Mouse (Mus musculus): ENCODE data around the gene Utrn.

Utrn gene

DNA sequence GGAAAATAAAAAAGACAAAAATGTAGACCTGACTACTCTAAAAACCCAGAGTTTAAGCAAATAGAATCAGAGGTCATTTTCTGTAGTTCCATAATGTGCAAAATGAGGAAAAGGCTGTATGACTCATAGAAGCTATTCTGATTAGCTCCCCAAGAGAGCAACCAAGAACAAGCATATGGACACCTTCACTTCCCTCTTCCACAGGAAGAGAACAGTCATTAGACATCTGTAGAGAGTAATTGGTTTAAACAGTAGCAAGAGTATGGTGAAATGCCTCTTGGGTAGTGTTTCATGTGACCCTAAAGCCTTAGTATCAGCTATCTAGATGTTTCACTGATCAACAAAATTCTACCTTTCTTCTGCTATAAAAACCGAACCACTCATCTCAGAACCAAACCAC, 133.5 kb downstream of the Utrn start:
- DNase-seq (ENCODE audit: low read depth, low spot score) = no peak

DNA sequence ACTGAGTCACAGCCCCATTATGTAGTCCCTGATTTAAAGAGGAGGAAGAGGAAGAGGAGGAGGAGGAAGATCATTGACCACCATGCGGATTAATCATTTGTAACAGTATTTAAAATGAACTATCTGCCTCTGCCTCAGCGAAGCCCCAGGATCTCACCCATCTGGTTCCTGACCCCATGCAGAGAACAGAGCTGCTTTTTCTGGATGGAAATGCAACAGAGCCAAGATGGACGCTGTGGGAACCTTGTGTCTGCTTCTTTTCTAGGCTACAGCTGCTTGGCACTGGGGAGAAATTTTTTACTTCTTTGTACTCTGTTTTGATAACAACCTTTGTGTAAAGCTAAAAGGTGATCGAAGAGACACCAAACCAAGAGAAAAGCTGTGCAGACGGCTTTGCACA, 137.7 kb downstream of the Utrn start:
- DNase-seq (ENCODE audit: low read depth, low spot score) = no peak

DNA sequence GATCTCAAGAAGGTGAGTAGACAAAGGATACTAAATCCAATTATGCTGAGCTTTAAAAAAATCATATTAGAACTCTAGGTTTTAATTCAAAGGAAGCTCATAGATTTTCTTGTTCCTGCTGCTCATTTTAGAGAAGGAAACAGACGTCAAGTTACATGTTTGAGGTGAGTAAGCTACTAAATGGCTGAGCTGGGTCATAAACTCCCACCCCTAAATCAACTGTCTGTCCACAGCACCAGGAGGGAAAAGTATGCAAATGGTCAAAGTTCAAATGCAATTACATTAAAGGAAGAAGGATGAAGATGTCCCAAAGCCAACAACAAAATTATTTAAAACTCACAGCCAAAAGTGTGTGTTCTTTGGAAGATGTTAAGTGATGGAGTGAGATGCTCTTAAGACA, 139.5 kb downstream of the Utrn start:
- no peak for DNase-seq (ENCODE audit: low read depth, low spot score)

DNA sequence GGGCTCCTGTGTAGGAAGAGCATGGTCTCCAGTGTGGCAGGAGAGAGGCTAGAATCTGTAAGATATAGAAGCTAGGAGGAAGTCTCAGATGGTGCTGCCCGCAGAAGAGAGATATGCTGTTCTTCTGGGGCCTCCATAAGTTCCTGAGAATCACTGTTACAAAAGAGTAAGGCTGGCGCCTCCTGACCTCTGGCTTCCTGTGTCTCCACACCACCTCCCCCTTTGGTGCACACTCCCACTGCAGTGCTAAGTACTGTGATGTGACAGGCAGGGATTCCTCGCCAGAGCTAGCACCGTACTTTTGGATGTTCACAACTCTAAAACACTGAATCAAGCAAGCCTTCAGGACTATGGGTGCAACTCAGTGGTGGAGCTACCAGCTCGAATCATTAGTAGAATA, 140.1 kb downstream of the Utrn start:
- no peak for DNase-seq (ENCODE audit: low read depth, low spot score)

DNA sequence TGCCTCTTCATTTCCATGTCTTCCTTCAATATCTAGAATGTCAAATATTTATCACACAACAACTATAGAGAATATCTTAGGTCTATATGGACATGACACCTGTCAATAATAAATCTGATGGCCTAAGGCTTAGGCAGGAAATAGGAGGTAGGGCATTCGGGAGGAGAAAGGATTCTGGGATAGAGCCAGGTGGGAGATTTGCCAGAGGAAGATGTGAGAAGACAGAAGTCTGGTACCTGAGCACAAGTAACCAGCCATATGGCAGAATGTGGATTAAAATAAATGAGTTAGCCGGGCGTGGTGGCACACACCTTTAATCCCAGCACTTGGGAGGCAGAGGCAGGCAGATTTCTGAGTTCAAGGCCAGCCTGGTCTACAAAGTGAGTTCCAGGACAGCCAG, 141.3 kb downstream of the Utrn start:
- DNase-seq (ENCODE audit: low read depth, low spot score) = no peak

DNA sequence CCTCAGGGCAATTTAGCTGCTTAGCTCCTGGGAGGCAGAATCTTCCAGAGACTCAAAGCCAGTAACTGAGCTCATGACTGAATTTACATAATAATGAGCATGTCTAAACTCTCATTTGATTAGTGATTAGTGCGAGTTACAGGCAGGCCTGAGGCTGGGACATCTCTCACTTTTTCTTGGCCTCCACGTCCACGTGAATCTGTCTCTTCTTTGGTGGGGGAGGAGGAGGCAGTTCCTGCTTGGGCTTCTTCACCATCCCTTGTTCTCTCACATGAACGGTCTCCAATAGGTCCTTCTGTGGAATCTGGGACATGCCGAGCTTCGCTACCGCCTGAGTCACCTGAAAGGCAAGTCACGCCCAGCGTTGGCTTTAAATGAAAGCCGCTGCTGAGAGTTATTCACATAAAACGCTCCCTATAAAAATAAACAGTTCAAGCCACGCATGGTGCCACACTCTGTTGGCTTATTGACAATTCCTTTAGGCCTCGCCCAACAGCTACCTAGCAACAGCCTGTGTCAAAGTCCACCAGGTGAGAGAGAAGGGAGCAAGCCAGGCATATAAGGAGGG, 143.0 kb downstream of the Utrn start:
- DNase-seq (ENCODE audit: low read depth, low spot score) = no peak

DNA sequence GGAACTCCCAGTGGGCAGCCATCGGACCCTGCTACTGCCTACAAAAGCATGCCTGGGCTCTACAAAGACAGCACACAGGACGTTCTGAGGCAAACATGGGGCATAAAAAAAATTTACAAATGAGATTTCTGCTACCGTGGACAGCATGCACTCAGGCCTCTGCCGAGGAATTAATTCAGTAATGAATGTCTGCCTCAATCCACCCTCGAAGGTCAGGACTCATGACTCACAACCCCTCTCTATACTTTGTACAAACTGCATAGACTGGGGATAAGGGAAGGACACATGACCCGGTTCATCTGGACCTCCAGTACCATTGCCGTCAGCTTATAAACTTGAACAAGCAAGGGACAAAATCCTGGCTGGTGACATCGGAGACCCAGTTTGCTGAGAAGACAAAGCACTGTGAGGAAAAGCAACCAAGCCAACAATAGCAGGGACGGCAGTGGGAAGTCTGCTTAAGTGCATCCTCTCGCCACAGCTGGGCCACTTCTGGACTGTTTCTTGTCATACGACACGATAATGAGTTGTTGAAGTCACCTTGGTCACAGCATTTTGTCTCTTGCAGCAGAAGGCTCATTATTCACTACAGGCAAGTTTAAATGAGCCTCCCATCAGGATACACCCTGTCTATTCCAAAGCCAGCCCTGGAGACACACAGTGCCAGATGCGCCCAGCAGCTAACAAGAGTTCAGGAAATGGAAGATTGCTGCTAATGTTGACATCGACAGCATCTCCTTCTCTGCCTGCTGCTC, 144.7 kb downstream of the Utrn start:
- no peak for DNase-seq (ENCODE audit: low read depth, low spot score)

DNA sequence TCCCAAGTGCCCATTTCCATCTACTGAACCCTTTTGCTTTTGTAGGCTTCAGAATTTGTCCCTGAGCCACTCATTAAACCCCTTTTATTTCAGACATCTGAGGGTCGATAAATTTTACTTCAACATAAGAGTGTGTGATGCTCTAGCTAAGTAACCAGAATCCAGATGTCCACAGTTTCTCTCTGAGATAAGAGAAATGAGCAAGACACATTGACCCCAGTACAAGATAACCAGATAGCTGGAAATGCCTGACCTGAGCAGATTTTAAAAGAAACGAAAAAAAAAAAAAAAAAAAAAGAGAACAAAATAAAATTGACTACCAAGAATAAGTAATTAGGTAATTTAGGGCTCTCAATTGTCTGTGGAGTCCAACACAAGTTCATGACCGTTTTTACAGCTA, 145.9 kb downstream of the Utrn start:
- no peak for DNase-seq (ENCODE audit: low read depth, low spot score)

DNA sequence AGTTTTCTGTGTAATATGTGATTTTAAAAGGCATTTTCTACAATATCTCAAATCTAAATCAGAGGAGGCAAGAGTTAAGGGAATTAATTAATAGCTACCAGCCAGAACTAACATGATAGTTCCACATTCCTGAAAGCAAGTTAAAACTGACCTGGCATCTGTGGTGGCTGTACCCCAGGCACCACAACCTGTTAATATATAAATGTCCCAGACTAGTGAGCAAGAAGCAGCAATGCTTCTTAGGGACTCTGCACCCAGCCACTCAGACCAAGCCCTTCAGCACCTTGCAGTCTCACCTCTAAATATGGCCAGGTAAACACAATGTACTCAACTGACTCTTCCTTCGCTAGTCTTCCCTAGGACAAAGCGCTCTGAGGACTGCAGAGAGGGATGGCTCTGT, 147.1 kb downstream of the Utrn start:
- DNase-seq (ENCODE audit: low read depth, low spot score) = no peak

DNA sequence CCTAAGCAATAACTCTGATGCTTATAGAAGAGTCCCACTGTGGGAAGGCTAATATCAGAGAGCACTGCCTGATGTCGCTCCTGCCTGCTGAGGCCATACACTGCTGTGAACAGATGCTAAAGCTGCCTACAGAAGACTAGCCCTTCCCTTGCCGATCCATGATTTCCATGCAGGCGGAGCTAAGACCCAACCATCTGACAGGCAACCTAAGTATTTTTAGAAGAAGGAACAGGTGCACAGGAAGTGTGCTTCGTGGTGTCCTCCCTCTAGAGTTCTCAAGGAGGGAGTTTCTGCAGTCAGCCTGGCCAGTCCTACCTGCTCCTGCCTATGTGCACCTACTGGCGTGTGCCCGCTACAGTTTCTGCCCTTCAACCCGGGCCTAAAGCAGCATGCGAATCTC, 150.8 kb downstream of the Utrn start:
- DNase-seq (ENCODE audit: low read depth, low spot score) = no peak

DNA sequence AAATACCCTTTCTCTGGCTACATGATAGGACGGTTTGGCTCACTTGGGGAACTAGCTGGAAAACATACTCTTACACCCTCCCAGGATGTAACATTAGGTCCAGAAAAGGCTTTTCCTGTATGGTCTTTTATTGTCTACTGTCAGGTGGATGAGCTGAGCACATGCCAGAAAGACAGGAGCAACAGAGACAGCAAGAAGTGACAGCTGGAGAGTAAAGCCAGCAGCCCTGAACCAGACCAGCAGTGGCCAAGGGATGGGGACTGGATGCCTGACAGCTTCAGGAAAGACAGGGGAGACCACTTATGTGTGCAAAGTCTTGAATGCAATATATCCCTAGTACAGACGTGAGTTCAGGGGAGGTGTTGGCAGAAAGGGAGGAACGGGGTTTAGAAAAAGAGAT, 151.8 kb downstream of the Utrn start:
- DNase-seq (ENCODE audit: low read depth, low spot score) = no peak

DNA sequence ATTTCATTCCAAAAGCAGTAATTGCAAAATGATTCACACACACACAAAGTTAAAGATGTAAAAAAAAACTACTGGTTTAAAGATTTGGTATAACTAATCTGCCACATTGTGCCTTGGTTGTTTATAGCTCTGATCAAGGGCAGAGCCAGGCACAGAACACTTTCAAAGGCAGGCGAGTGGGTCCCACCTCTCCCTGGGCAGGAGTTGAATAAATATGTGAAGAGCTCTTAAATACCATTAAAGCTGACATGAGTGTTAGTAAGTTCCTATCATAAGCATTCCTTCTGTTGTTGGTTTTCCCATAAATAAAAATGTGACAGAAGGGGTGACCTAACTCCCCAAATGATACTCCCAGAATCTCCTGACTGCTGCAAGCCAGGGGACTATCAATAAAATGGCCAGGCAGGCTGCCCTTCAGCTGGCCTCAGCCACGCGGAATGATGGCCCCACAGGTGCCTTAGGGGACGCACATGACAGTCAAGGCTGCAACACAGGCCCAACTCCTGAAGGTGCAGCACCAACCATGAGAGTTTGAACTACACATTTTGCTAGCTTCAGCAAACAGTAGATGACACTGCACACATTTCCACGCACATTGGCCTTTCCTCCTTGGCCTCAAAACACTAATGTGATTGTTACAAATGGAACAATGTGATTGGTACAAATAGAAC, 152.4 kb downstream of the Utrn start:
- no peak for DNase-seq (ENCODE audit: low read depth, low spot score)

DNA sequence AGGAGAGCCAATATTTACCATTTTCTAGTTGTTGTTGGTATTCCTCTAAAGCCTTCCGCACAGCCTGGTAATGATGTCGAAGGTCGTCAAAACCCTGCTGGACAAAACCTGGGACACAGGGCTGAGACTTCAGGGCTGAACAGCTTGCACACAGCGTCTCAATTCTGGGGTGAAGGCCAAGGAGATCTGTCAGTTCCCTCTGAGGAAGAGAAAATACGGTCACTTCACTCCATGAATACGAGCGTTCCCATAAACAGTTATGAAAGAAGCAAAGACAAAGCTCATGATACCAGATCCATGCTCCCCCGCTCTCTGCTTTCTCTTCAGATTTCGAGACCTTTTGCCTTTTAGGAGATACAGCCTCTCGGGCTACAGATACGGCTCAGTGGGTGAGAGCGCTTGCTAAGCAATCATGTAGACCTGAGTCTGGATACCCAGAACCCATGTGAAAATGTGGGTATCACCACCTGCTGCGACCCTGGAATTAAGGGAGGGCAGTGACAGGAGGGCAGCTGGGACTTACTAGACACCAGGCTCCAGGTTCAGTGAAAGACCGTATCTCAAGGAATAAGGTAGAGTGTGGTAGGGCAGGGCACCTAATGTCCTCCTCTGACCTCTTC, 155.8 kb downstream of the Utrn start:
- DNase-seq (ENCODE audit: low read depth, low spot score) = no peak

DNA sequence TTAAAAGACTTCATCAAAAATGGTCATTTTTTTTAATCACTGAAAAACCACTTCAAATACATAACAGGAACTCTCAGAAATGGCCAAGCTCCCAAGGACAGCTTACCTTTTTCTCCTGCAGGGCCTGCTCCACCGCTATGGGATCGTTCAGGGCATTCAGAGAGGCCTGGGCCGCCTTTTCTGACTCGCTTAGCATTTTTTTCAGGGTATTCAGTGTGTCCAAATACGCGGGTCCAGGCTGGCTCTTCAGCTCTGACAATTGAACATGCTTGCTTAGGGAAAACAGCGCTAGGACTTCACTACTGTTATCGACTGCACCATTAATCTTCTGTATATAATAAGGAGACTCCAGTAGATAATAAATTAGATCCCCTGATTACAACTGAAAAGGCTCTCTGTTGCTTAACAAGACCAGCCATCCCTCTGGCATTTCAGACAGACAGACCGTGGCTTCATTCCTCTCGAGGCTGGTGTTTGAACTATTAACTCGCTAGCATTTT, 157.8 kb downstream of the Utrn start:
- DNase-seq (ENCODE audit: low read depth, low spot score) = no peak

DNA sequence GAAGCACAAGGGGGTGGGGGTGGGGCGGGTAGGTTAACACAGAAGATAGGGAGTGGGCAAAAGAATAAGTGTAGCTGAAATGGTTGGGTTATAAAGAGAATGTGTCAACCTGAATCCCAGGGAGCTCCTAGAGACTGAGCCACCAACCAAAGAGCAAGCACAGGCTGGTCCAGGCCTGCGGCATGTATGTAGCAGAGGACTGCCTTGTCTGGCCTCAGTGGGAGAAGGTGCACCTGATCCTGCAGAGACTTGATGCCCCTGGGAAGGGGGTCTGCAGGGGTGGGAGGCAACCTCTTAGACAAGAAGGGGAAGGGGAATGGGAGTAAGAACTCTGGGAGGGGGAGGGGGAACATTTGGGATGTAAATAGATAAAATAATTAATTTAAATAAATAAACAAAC, 162.6 kb downstream of the Utrn start:
- DNase-seq (ENCODE audit: low read depth, low spot score) = no peak

DNA sequence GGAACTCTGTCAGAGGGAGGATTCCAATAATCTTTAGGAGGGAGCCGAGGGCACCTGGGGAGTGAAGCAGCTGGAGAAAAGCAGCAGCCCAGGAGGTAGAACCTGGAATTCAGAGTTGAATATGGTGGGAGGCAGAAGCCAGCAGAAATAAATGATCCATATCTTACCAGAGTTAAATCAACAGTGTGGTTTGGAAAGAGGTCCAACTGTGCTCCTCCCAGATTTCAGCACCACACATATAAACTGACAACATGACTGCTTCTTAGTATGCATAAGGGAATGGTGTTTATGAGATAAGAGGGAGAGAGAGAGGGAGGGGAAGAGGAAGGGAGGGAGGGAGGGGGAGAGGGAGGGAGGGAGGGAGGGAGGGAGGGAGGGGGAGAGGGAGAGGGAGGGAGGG, 163.2 kb downstream of the Utrn start:
- no peak for DNase-seq (ENCODE audit: low read depth, low spot score)

DNA sequence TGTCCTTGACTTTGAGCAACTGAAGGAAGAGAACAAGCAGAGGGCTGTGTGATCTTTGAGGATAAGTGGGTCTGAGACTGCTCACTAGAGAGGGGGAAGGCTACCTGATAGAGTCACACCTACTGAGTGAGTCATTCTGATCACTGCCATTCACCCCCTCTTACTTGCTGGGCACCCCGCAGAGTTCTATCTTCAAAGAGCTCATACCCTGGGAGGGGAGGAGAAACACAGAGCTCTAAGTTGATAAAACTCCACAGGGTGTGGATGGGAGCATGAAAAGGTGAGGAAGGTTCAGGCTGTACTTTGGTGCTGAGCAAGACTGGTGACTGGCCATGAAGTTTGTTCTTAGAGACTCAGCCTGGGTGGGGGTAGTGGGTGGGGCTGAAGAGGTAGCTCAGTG, 164.9 kb downstream of the Utrn start:
- no peak for DNase-seq (ENCODE audit: low read depth, low spot score)

DNA sequence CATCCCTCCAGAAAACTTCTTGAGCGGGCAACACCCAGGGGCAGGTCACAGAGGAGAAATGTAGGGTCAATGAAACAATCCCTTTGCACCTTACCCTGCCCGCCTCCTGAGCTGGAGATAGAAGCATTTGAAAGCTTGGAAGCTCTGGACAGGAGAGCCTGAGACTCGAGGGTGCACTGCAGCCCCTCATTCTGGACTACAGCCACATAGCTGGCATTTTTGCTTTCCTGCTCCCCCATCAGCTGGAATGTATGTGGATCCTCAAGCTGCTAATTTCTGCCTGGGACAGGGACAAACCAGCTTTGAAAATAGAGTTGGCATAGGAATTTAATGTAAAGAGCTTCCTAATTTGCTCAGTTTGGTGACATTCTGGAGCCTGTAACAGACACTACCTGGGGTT, 165.6 kb downstream of the Utrn start:
- DNase-seq (ENCODE audit: low read depth, low spot score) = no peak

DNA sequence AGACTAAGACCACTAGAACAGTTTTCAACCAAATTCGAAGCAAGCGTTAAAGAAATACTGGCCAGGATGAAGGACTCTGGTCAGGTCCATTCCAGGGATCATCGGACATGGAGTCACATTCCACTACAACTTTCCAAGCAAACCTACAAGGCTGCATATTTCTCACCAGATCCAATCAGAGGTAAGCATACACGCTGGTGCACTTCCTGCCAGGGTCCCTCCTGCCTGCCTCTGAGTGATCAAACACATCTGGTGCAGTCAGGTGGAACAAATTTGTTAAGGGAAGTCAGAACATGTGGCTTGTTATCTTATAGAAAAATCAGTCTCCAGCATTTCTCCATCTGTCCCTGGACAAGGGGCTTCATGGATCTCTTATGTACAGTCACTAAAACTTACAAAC, 167.0 kb downstream of the Utrn start:
- DNase-seq (ENCODE audit: low read depth, low spot score) = peak; percentile 41

DNA sequence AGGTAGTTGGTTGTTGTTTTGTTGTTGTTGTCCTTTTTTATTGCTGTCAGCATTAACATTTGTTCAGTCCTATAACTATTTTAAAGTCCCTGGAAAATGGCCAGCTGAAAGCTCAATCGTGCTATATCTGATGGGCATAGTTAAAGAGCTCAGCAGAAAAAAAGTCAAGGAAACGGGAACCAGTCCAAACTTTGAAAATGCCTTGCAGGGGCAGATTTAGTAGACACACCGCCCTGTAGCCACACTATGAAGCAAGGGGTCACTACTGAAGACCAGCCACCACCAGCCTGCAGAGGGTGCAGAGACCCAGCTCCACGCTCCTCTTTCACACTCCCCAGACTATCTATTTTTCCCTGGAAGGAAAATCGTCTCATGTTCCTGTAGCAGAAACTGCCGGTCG, 167.5 kb downstream of the Utrn start:
- no peak for DNase-seq (ENCODE audit: low read depth, low spot score)

DNA sequence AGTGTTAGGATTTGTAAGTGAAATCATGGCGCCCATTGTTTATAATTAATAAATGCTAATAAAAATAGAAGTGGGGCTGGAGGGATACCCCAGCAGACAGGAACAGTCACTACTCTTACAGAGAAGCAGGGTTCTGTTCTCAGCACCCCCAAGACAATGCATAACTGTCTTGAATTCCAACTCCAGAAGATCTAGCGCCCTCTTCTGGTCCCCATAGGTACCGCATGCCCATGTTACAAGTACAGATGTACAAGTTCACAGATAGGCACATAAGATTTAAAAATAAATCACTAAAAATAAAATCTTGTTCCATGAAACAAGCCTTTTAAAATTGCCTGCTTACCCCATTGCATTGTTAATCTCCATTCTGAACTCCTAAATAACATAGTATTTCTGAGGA, 168.6 kb downstream of the Utrn start:
- no peak for DNase-seq (ENCODE audit: low read depth, low spot score)

DNA sequence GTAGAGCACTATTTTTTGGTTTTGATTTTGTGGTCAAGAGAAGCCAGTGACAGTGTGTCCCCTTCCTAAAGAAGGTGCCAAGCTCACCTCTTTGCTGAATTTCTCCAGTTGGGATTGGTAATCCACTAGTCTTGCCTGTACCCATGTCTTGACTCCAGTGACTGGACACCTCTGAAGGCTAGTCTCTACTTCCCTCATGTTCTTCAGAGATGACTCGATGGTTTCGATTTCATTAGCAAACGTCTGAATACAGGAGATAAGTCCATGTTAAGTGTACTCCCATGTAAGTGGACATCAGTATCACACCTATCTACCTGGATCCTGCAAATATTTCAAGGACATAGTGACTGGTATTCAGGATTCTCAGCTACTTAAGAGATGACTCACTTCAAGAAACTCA, 171.3 kb downstream of the Utrn start:
- no peak for DNase-seq (ENCODE audit: low read depth, low spot score)

DNA sequence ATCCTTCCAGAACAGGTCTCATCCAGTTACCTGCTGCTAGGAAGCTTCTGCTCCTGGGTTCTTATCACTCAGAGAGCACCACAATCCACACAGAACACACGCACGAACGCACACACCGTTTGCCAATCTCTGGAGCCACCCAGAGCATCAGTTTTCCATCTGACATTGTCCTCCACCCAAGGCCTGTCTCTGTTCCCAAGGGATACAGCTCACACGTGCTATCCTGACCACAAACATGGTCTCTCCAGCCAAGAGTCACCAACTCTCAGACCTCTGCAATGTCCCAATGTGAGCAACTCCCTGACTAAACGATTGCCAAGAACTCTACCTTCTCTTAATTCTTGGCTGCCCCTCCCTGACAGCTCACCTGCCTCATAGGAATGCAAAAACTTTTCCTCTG, 172.5 kb downstream of the Utrn start:
- DNase-seq (ENCODE audit: low read depth, low spot score) = no peak
